Mouse (Mus musculus) E14TG2a.4 (cell line): ENCODE results near the gene Yes1.

ENCODE experiments used
- CTCF ChIP-seq: conservative IDR thresholded peaks from 2 replicates; pipeline ENCODE4 v1.5.1; 2014; ENCODE audit warnings: low read length
- NANOG ChIP-seq: IDR thresholded peaks from 2 replicates; pipeline ENCODE4 v1.6.1; 2014; ENCODE audit warnings: borderline replicate concordance, low read length, mixed read lengths
- POU5F1 ChIP-seq: IDR thresholded peaks from 2 replicates; pipeline ENCODE4 v1.6.1; 2014; ENCODE audit warnings: low read length, borderline replicate concordance

DNA sequence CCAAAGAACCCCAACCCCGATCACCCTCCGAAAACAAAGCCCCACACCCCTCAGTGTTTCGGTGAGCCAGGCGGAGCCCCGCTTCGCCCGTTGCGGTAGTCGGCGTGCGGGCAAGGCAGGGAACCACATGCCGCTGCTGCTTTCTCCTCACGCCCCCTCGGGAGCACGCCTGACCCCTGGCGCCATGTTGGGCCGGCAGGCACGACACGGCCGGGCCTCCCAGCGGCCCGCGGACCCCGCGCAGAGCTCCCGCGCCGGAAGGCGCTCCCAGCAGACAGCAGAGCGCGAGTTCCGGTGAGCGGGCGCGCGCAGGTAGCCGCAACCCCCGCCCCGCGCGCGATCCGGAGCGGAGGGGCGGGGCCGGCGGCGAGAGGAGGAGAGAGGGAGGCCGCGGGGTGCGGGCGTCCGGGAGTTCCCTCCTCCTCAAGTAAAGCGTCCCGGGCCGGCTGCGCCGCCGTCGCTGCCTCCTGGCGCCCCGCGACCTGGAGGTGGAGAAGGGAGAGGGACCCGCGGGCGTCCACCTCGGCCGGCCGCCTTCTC lies at the start of gene Yes1:
- TF ChIP-seq CTCF (no peak), NANOG (no peak), POU5F1 (no peak)
